Mouse (Mus musculus): ENCODE results near the gene Spag8.
A peak's percentile ranks its signal among the peaks of the same experiment; 100 is the strongest.

Gene Spag8

DNA sequence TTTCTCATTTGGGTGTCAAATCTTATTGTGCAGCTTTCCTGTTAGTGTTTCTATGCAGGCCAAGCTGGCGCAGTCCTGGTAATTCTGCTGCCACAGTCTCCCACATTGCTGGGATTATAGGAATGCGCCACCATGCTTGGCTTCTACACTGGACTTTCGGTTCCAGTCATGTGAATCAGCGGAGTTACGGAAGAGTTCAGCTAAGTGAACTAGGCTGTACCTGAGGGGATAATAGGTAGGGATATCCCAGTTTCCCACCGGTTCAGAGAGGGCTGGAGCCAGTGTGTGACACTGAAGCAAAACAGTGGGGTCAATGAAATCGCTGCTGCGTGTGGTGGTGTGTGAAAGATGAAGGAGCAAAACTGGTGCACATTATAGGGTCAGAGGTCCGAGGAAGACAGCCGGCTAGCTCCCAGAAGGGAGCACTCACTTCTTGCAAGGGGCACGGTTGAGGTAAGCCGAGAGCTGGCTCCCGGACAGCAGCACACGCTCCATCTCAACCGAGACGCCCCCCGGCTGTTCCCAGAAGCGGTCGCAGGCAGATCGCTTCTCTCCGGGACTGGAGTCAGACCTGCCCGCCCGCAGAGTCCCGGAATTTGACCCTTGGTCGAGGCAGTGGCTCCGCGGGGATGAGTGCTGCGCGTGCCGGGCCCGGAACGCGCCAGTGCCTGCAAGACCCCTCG lies 2.4 kb upstream of the Spag8 start:
- peak; percentile 4; the same call in 1 of the 2 replicates for ATAC-seq (ENCODE audit: insufficient number of reproducible peaks, low FRiP score, low TSS enrichment)

DNA sequence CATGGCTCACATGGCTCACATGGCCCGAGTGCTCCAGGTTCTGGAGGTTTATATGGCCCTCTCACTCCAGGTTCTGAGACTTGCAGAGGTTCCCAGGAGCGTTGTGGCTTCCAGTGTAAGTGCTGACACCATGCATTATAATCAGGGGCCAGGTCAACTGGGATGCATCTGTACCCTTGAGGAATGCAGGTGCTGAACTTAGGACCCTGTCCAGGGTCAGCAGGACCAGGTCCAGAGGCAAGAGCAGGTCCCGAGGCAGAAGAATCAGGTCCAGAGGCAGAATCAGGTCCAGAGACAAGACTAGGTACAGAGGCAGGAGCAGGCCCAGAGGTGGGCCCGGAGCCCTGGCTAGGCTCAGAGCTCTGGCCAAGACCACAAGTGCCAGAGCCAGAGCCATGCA lies 668 bp downstream of the Spag8 start:
- no peak for ATAC-seq (ENCODE audit: insufficient number of reproducible peaks, low FRiP score, low TSS enrichment)

DNA sequence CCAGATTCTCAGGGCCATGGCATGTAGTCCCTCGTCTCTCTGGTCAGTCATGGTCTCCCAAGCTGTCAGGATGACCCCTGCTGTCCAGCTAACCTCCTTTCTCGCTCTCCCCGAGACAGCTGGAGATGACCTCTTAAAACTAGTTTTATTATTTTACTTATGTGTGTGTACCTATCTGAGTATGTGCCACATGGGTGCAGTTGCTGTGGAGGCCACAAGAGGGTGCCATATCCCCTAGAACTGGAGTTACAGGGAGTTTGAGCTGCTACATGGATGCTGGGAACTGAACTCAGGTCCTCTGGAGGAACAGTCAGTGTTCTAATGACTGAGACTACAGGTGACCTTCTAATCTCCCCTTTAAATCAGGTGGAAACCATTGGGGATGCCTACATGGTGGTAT lies 3.6 kb downstream of the Spag8 start:
- no peak for ATAC-seq (ENCODE audit: insufficient number of reproducible peaks, low FRiP score, low TSS enrichment)

DNA sequence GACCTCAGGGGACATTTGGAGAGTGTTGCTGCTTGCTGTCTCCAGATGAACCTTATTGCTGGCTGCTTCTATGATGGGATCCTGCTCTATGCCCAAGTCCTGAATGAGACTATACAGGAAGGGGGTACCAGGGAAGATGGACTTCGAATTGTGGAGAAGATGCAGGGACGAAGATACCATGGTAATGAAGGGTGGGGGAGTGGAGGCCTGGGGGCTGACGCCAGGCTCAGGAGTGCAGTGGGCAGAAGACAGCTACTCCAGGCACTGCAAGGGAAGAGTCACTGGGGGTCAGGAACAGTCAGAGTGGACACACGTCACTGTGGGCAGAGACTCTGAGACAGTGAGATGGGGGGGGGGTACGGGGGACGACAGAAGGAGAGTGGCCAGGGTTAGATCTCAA lies 12.9 kb downstream of the Spag8 start:
- ATAC-seq (ENCODE audit: insufficient number of reproducible peaks, low FRiP score, low TSS enrichment): no peak

DNA sequence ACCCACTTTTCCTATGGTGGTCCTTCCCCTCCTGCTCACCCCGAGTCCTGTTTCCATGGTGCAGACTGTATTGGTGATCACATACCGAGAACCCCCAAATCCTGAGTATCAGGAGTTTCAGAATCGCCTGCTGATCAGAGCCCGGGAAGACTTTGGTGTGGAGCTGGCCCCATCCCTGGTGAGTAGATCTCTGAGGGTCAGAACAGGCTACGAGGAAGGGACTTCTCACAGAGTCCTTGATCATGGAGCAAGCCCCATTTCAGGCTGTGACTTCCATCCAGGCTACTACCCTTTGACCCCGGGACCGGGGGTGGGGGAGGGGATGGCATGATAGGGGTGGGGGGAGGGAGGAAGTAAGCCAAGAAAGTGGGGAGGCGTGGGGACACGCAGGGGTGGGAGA lies 13.3 kb downstream of the Spag8 start:
- ATAC-seq (ENCODE audit: insufficient number of reproducible peaks, low FRiP score, low TSS enrichment): no peak

DNA sequence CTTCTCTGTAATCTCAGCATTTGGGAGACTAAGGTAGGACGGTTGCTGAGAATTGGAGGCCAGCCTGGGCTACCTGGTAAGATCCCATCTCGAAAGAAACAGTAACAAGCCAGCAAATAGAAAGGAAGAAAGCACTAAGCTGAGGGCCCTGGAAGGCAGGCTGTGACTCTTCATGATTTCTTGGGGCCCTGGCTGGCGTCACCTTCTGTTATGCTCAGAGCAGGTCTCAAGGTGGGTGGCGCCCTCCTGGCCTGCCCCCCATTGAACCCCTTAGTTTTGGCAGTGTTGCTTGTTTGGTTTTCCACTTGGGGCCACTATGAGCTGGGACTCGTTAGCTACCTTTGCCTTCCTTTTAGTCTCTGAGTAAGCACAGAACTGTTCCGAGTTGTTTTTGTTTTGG lies 16.6 kb downstream of the Spag8 start:
- no peak for ATAC-seq (ENCODE audit: insufficient number of reproducible peaks, low FRiP score, low TSS enrichment)

DNA sequence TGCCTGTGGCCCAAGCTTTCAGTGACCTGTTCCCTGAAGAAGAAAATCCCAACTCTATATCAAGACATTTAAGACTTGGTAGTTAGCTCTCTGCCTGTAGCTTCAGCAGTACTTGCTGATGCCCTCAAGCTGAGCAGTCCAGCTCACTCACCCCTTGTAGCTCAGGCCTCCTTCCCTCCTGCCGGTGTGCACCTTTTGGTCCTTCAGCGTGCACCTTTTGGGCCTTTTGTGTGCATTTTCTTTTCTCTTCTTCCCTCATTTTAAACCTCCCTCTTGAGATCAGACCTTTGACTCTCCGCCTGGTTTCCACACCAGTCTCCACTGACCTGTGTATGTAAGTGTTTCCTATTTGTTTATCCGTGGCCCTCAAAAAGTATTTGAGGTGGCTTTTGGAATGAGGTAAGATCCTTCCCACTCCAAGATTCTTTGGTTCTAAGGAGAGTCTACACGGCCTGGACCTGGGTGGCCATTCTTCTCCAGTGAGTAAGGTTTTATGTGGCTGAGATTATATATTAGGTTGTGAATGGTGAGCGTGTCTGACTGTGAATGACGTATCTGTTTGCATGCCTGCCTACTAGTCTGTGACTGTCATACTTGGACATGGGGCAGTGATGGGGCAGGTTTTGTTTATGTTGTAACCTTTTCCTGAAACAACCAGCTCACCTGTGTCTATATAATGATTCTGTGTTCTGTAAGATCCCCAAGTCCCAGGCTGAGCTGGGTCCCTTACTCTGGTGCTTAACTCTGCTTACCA lies 18.6 kb downstream of the Spag8 start:
- ATAC-seq (ENCODE audit: insufficient number of reproducible peaks, low FRiP score, low TSS enrichment): no peak

DNA sequence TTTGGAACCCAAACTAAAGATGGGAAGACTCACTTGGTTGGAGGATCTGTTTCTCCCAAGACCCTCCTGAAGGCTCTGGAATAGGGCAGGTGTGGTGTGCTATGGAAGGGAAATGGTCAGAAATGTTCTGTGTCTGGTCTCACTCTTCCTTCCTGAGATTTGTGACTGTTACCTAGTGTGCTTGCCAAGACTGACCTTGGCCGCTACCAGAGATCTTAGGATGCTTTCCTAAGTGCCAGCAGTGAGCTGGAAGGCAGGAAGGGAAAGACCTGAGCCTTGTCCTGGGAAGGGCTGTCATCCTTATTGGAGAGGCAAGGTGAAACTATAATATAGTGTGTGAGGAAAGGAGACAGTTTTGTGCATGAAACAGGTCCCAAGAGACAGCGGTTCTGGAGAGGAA lies 19.7 kb downstream of the Spag8 start:
- no peak for ATAC-seq (ENCODE audit: insufficient number of reproducible peaks, low FRiP score, low TSS enrichment)

DNA sequence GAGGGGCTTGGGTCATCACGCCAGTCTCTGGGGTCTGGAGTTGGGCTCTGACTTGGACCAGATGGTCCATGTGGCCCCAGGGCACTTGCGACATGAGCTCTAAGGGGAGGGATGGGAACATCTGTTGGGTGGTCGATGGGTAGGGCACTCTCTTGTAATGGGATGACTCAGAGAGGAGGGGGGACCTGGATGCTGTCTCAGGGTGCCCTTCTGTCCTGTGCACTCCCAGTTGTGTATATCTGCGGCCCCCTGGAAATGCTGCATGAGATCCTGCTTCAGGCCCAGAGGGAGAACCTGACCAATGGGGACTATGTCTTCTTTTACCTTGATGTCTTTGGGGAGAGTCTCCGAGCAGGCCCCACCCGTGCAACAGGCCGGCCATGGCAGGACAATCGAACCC lies 20.1 kb downstream of the Spag8 start:
- ATAC-seq (ENCODE audit: insufficient number of reproducible peaks, low FRiP score, low TSS enrichment): no peak

DNA sequence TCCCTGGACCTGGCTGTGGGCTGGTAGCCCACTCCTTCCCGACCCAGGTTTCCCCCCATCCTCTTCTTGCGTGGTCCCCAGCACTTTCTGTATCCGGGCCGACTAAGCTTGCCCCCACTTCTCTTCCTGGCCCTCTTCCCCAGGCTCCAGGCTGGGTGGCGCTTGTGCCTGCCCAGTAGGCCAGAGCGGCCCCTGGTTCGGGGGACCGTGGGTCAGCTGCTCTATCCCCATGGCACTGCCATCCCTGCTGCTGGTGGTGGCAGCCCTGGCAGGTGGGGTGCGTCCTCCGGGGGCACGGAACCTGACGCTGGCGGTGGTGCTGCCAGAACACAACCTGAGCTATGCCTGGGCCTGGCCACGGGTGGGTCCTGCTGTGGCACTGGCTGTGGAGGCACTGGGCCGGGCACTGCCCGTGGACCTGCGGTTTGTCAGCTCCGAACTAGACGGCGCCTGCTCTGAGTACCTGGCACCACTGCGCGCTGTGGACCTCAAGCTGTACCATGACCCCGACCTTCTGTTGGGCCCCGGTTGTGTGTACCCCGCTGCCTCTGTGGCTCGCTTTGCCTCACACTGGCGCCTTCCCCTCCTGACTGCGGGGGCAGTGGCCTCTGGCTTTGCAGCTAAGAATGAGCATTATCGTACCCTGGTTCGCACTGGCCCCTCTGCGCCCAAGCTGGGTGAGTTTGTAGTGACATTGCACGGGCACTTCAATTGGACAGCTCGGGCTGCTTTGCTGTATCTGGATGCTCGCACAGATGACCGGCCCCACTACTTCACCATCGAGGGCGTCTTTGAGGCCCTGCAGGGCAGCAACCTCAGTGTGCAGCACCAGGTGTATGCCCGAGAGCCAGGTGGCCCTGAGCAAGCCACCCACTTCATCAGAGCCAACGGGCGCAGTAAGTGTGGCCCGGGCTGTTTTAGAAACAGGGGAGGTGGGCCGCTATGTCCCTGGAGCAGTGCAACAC lies 21.2 kb downstream of the Spag8 start:
- ATAC-seq (ENCODE audit: insufficient number of reproducible peaks, low FRiP score, low TSS enrichment): 0 out of 2 replicates have a peak, but pooled peaks have one; percentile 9

DNA sequence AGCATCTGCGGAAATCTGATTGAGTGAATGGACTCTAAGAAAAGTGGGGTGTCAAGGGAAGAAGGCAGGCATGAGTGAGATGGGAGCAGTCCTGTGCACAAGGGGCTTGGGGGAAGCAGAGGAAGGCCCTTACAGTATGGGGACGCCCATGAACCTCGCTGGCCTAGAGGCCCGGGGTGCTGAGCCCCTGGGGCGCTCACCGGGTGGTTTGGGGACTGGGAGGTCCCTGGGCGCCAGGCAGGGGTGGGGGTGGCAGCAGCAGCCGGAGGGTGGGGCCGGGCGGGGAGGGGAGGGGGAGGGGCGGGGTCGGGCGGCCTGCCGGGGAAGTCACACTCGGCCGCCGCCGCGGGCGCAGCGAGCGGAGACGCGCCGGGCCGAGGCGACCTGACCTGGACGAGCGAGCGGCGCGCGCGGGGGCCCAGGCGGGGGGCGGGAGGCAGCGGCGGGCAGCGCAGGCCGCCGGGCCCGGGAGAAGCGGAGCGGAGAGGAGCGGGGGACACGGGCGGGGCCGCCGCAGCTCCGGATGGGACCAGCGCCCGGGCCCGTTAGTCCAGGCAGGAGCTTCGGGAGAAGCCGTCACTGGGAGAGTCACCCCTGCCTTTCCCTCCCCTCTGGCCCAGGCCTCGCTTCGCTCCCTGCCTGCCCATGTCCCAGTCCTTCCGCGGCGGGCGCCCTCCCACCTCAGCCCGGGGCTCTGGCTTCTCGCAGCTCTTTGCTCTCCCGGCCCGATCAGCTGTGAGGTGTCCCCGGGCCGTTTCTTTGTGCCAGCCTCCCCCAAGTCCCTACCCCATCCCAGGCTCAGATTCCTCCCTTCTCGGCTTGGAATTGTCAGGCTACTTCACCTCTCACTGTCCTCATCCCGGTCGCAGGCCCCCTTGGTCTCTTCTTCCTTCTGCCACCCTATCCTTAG lies 22.1 kb downstream of the Spag8 start, which contains the start of gene Npr2:
TSS of gene Npr2 (plus strand) at position 890 of the 910 bp plus-strand sequence.
- peak; percentile 16 for ATAC-seq (ENCODE audit: insufficient number of reproducible peaks, low FRiP score, low TSS enrichment)

DNA sequence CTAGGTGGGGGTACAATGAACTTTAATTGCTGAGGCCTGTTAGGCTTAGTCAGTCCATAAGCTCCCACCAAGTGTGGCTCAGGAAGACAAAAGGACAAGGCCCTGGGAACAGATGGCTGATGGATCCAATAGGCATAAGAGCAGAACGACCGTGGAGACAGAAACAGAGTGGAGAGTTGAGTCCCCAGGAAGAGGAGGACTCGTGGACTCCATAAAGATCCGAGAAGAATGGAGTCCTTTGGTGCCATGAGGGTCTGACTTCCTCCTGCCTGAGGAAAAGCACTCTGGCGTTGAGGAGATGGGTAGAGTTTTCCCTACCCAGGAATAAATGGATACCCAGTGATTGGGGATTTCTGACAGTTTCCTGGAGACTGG lies 22.7 kb downstream of the Spag8 start:
- ATAC-seq (ENCODE audit: insufficient number of reproducible peaks, low FRiP score, low TSS enrichment): 0 out of 2 replicates have a peak, but pooled peaks have one; percentile 4

DNA sequence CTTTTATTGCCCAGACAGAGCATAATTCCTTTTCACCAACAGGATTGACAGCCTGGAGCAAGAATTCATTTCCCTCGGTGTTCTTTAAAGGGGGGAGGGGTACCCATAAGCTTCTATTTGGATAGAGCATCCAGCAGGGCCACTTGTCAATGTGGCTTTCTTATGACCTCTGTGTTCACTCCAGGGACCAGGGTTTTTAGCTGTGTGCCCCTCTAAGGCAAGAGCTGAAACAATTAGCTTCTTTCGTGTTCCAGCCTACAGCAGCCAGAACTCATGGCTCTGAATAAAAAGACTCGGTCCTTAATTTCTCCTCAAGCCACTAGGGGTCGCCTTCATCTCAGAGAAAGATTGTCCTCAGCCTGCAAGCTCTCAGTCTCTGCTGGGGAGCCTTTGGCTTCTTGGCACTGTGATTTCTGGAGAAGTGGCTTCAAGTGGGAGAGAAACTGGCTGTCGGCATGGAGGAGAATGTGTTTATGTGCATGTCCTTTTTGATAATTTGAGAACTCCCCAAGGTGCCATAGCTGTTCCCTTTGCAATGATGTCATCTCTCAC lies 23.3 kb downstream of the Spag8 start:
- peak; percentile 61 for ATAC-seq (ENCODE audit: insufficient number of reproducible peaks, low FRiP score, low TSS enrichment)

DNA sequence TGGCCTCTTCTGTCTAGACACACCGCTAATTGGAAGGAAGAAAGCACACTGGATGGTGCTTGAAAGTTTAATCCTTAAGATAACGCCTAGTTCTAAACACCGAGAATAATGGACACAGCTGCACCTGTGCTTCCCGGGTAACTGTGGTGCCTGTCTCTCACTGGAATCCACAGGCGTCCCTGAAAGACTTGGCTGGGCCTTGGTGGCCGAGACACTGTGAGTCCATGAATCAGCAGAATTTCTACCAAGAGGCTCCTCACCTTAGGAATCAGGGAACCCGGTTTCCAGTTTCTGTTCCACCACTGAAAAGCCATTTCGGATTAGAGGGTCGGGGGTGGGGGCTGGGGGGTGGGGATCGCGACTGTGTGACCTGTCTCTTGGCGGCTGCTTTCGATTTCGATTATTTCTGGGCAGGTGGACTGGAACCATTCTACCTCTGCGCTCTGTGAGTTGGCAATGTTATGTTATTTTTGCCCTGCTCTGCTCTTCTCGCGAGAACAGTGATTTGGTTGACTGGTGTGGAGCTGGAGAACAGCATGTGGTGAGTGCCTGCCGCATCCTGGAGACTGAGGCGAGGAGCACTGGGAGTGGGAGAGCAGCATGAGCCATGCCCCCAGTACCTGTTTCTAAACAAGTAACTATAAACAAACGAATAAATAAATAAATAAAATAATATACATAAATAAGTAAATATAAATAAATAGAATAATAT lies 24.1 kb downstream of the Spag8 start:
- ATAC-seq (ENCODE audit: insufficient number of reproducible peaks, low FRiP score, low TSS enrichment): no peak

DNA sequence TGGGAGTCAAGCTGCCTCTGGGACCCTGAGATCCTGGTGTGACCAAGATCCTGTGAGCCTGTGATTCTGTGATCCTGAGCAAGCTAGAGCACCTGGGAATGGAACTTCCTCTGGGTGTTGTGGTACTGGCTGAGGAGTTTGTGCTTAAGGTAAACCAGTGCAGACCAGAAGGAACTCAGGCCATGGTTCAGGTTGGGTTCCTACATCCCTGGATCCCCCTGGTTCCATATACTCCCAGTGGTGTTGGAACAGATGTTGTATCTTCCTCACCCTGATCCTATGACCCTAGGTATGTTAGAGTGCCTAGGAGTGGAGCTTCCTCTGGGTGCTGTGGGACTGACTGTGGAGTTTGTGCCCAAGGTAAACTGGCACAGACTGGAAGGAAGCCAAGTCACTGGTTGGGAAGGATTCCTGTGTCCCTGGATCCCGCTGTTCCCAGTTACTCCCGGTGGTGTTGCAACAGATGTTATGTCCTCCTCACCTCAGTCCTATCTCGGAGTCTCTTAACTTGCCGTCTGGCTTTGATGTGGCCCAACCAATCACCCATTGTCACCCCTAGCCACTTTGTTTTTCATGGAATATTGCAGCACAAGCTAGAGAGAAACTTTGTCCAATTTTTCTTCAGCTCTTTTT lies 33.1 kb downstream of the Spag8 start:
- ATAC-seq (ENCODE audit: insufficient number of reproducible peaks, low FRiP score, low TSS enrichment): no peak

DNA sequence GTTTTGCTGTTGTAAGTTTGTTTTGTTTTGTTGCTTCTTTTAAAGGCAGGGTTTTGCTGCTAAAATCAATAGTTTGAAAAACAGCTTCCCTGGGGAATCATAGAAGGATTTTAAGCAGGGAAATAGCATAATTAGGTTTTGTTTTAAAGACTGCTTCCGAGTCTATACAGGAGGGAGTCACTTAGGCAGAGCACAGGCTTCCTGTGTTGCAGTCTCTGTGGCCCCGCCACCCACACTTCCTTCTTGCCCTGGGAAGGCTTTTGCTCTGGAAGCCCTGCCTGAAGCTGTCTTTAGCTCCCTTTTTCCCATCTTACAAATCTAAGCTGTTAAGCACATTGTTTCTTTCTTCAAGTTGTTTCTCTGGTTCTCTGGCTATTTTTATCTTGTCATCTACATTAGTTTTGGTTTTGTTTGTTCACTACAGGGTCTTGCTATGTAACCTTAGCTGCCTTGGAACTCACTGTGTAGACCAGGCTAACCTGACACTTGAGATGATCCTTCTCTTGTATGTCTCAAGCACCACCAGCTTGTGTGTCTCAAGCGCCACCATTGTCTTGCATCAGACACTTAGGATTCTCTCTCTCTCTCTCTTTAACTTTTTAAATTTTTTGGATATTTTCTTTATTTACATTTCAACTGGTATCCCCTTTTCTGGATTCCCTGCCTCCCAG lies 40.2 kb downstream of the Spag8 start:
- no peak for ATAC-seq (ENCODE audit: insufficient number of reproducible peaks, low FRiP score, low TSS enrichment)

DNA sequence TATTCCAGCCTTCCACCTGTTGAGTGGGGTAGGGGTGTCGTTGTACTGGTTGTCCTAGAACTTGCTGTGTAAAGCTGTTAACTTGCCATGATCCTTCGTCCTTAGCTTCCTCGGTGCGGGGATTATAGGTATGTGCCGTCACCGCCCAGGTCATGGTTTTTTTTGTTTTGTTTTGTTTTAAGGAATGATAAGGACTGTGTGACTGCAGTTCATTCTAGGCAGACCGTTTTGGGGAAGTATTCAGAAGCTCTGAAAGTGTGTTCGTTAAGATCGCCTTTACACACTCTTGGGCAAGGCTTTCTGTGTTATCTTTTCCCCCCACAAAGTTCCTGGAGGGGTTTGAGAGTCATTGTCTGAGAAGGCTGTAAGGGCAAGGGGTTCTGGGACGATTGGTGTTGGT lies 40.9 kb downstream of the Spag8 start:
- no peak for ATAC-seq (ENCODE audit: insufficient number of reproducible peaks, low FRiP score, low TSS enrichment)

All from cerebellum, adult (tissue).